Mouse (Mus musculus): ENCODE results near the gene Eva1b.

The Eva1b gene

DNA sequence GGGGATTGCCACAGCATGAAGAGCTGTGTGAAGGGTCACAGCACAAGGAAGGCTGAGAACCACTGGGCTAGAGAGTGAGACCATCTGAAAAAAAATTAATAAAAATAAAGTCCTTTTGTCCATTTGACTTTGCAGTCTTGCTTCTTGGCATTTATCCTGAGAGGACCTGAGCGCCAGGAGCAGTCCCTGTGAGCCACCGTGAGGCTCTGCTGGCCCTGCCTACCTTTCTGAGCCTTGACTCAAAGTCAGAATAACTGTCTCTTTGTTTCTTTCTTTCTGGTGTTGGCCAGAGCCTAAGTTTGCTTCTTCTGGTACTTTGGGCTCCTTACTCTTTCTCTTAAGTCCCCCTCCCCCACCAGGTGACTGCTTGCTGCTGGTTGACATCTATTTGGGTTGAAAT is 27.0 kb upstream of the Eva1b start:
- DNase-seq: no peak

GRCm38 (mm10) chr4:126123309-126124040 is 24.1 kb upstream of the Eva1b start:
- no peak for DNase-seq

DNA sequence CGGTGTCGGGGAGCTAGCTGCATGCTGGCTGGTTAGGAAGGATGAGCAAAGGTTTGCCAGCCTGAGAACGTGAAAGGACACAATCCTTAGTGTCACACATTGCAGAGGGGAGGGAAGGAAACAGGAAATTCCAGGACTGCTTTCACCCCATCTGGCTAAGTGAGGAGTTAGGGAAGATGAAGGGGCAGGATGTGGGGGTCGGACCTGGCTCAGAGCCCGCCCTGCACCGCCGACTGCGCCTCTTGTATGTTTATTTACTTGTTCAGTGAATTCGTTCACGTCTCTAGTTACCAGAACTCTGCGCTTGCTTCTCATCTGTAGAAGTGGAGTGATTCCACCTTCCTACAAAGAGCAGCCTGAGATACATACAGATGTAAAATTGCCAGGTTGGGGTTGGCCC is 17.0 kb upstream of the Eva1b start:
- DNase-seq: no peak

DNA sequence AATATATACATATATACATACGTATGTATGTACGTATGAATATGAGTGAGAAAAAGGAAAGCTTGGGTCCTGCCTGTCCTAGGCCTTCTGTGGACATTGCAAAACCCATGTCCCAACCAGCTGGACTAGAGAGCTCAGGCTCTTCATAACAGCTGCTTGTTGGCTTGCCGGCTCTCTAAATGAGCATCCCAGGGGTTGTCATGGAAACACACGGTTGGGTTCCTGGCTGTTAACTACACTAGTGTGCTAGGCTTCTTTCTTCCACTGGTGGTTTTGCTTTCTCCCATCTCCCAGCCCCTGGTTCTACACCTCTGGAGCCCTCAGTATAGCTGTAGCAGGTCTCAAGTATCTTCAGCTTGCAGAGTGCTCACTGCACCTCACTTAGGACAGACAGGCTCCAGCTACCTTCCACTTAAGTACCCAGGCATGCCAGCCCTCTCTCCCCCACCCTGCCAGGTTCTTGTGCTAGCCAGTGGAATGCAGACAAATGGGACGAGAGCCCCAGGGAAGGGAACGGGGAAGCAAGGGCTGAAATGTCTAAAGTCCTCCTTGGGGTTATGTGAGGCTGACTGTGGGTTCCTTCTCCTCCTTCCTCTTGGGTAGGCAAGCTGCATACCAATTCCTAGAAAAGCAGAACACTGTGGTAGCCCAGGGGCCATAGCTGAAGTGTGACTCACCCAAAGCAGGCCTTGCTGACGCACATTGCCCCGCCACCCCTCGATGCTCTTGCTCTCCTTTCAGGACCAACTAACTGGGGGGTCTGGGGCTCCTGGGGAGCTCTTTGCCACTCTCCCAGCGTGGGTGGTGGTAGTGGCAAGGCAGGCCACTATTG is 16.0 kb upstream of the Eva1b start:
- DNase-seq: peak; percentile 55

DNA sequence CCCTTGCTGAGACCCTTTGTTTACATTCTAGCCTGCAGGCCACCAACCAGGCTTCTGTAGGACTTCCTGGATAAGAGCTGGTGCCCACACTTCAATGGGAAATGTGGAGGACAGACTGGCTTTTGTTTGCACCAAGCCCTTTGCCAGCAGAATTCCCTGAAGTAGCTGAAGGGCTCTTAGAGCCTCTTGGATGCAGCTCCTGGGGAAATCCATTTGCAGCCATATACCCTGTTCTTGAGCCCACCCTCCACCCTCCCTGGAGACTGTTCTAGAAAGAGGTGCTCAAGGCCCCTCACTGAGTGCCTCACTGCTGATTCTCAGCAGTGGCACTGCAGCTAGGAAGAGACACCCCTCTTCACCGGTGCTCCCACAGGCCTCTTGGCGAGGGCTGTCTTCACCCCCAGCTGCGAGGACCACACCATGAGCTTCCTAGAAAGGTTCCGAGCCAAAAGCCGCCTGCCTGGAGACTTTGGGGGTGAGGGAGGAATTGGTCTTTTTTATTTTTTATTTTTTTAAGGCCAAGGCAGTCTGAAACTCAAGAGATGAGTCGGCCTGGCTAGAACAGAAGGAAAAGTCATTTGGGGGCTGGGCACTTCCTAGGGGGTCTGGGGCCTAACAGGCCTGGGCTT is 14.8 kb upstream of the Eva1b start:
- no peak for DNase-seq

GRCm38 (mm10) chr4:126134236-126134635 is 13.3 kb upstream of the Eva1b start:
- DNase-seq: no peak

DNA sequence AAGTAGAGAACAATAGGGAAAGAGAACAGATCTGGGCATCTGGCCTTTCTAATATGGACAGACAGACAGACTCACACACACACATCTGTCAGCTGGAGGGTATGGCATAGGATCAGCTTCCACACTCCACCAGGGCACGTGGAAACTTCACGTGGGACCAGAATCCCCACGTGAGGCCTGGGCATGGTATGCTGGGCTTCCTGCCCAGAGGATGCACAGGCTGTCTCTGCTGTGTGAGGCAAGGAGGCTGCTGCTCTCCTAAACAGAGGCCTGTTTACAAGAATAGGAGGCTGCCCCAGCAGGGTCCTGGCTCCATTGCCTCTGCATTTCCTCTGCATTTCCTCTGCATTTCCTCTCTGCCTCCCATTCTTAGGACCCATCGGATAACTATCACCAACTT is 12.9 kb upstream of the Eva1b start:
- DNase-seq: no peak

DNA sequence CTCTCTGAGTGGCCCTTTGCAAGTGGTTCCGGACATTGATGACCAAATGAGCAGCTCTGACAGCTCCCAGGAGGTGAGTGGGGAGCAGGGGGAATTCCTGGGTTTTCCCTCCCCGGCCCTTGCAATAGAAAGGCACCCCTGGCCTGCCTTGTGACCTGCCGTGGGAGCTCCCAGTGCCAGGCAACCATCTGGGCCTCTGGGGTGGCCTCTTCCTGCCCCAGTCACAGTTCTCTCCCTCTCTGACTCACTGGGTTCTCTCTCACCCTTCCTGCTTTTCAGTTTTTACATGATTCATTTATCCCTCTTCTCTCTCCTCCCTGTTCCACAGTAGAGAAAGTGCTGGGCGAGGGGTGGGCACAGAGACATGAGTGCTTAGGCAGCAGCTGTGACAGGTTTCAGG is 9.8 kb upstream of the Eva1b start:
- DNase-seq: no peak

DNA sequence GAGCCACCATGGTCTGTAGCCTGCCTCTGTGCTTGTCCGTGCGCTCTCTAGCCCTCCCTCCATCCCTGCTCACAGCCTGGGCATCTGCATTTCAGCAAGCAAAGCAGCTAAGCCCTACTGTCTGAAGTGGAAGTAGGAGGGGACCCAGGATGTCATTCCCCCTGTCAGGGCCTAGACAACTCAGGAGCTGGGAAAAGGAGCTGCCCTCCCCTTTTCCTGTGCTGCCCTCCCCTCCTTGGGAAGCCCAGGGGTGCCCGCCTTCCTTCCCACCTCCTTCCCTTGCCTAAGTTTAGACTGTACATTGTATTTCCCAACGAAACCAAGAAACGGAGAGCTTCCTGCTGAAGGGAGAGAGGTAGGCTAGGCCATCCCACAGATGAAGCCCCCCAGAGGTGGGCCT is 6.5 kb upstream of the Eva1b start:
- no peak for DNase-seq

DNA sequence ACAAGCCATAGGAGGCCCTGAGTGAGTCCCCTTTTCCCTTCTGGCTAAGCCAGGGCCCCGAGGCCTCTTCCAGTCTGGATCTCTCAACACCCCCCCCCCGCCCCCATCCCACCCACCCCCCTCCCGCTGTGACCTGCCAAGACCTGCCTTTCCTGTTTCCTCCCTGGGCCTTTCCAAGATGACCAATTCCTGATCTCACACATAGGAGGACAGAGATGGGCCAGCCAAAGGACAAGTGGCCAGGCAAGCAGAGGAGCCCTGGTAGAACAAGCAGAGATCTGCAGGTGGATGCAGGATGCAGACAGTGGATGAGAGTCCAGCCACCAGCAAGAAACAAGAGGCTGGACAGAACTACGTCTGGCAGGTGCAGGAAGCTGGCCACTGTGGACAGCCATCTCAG is 2.1 kb upstream of the Eva1b start:
- DNase-seq: no peak

- DNase-seq: no peak
Measured at GRCm38 (mm10) chr4:126146974-126147532, 491 bp upstream of the Eva1b start.

GRCm38 (mm10) chr4:126148161-126148961 is 817 bp downstream of the Eva1b start:
- peak; percentile 78 for DNase-seq

GRCm38 (mm10) chr4:126149041-126149676 is 1.6 kb downstream of the Eva1b start:
- no peak for DNase-seq

DNA sequence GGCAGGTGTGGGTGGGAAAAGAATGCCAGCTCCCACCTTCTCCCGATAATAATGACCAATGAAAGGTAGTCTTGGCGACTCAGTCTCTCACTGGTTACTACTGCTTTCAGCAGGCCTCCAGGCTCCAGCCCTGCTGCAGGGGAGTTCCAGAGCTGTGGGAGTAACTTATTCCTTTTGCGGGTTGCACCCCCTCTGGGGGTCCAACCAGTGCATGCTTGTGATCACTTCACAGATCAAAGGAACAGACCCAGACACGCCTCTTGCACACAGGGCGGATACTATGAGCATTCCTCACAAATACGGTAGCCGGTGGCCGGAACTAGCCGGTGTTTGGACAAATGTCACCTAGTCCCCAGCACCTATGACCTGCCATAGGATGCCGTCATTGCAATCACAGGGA is 2.3 kb downstream of the Eva1b start:
- no peak for DNase-seq

- DNase-seq: peak; percentile 69
Measured at GRCm38 (mm10) chr4:126150297-126150948, 2.9 kb downstream of the Eva1b start.

DNA sequence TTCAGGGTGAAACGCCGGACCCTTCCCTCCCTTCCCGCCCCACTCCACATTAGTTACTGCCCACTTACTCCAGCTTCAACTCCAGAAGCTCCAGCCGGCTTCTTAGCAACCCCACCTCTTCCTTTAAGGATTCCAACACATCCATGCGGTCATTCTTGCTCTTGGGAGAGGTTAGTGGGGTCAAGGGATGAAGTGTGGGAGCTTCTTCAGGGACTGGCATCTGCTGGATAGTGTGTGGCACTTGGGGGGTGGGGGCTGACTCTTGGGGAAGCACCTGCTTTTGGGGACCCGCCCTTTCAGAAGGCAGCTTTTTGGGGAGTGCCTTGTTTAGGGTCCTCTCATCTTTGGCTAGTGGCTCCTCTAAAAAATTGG is 3.4 kb downstream of the Eva1b start:
- DNase-seq: no peak

GRCm38 (mm10) chr4:126151701-126152440 is 4.3 kb downstream of the Eva1b start:
- DNase-seq: no peak

DNA sequence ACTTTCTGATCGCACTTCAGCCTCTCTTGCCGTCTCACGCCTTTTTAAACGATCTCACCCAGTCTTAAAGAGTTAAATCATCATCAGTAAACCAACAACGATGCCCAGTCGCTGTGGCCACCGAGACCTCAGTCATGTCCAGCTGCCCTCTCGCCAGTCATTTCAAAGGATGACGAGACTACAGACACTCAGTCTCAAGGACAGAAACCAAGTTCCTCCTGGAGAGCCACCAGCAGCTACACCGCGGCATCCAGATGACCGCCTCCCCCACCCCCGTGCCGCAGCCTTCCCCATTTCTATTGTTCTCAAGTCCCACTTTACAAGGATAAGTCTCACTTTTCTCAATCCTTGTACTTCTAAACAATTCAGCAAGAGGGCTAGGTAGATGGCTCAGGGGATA is 5.3 kb downstream of the Eva1b start:
- DNase-seq: no peak

DNA sequence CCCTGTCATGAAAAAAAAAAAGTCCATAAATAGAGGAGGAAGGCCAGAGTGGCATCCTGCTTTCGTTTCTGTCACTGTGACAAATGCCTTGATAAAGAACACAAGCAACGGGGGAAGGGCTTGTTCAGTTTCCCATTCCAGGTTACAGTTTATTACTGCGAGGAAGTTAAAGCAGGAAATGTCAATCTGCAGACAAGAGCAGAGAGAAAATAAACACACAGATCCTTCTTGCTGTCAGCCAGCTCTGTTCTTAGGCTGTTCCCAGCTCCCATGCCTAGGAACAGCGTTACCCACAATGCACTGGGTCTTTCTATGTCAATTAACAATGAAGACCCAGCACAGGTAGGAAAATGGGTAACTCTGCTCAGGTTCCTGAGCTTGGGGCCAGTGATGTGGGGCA is 7.6 kb downstream of the Eva1b start:
- DNase-seq: no peak

DNA sequence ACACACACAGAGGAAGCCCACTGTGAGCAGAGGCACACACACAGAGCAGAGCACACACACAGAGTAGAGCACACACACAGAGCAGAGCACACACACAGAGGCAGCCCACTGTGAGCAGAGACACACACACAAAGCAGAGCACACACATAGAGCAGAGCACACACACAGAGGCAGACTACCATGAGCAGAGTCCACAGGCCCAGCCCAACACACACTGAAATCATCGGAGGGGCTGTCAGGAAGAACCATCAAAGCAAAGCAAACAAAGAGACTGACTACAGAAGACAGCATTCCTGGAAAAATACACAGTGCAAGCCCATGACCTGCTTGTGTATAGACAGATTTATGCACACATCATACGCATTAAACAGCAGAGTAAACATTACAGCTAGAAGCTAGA is 8.3 kb downstream of the Eva1b start:
- DNase-seq: no peak

DNA sequence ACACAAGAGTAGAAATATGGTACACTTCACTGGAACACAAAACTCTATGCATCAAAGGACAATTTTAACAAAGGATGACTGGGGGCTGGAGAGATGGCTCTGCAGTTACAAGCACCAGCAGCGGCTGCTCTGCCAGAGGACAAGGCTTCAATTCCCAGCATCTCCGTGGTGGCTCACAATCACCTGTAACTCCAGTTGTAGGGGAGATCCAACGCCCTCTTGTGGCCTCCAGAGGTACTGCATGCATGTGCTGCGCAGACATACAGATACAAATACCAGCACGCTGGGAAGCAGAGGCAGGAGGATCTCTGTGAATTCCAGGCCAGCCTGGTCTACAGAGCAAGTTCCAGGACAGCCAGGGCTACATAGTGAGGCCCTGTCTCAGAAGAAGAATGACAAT is 9.1 kb downstream of the Eva1b start:
- DNase-seq: no peak
